Mouse (Mus musculus) B cell, adult 67 days (primary cell): Measurements from ENCODE around the gene AU022751. TPM values are rescaled to one million over a fixed set of nuclear protein-coding genes. Genes with fewer than 3 reads are reported as not detected.

ENCODE experiments used
- total RNA-seq, 2 experiments: library from RNA; stranded (reverse); gene quantifications; 4 replicates each; pipeline ENCODE4 v1.2.4; 2023

Gene AU022751
- not detected for total RNA-seq

DNA sequence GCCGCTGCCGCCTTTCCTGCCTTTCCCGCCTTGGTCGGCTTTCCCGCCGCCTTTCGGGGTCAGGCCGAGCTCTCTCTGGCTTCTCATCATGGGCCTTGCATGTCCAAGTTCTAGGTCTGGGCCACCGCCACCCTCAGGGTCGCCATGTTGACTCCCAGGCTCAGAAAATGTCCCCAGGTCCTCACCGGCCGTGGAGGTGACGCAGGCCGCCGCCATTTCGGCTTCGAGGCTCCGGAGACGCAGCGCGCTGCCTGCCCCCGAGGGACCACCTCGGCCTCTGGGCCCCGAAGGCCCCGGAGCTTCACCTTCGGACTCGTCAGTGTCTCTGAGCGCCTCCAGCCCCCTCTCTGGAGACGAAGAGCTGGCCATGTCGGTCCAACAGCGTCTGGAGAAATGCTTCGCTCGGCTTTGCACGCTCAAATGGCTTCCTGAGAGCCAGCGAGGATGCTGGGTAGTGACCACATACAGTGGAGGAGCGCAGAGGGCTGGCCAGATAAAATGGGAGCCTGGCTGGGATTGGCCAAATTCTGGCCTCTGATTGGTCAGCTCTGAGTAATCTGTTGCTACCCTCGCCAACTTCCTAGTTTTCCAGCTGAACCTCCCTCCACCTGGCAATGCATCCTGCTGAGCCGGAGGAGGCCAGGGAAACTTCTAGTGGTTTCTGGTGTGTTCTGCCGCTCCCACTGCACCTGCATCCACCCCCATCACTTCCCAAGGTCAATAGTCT, at the start of gene AU022751:
Gene AU022751 (minus strand): TSS at position 466 of the 727 bp plus-strand sequence.

GRCm38 (mm10) chrX:6047066-6047935, 35.9 kb downstream of the AU022751 start, which contains the start of gene Nudt11:
TSS of gene Nudt11 (plus strand) at chrX:6047453.

Other genes with a start within 250 kb of the AU022751 start
- not detected for gene Nudt11, start 36.0 kb downstream of the AU022751 start, total RNA-seq
- not detected for gene Nudt10, start 89.6 kb upstream of the AU022751 start, total RNA-seq
- not detected for gene Bmp15, start 237.3 kb upstream of the AU022751 start, total RNA-seq